14 mouse cellular contexts compared by ENCODE assay signal in genomic region chr5:123654937-123655336, GRCm38 (mm10). TPM values are rescaled to one million over a fixed set of nuclear protein-coding genes. Genes with fewer than 3 reads are reported as not detected.
DNase-seq lines count a peak whose midpoint lies in the region; ATAC-seq and TF ChIP-seq lines count a peak whose summit lies in the region.
"Had no signal": no experiment of that assay in that cellular context is flagged by ENCODE, and none has a peak within 500 bp of the region (broad histone marks: within the 10 kb centered on the region; RNA-seq: fewer than 3 reads in every experiment).

No protein-coding gene starts in this region.

- no peak overlapping the region for H3K4me3 ChIP-seq in gastrocnemius, adult 2 months
- H3K4me3 ChIP-seq in hindbrain, embryonic 14.5 days (replicated peaks; ENCODE audit: low read length): no peak overlapping the region
- H3K4me3 ChIP-seq in hindbrain, embryonic 16.5 days (ENCODE audit: low read length): no peak overlapping the region
- no peak overlapping the region for H3K4me3 ChIP-seq in midbrain, embryonic 13.5 days (replicated peaks)
- H3K4me3 ChIP-seq in midbrain, embryonic 14.5 days (replicated peaks; ENCODE audit: low read depth, low read length): no peak overlapping the region
- H3K4me3 ChIP-seq: intestine, embryonic 15.5 days; limb, embryonic 12.5 days had no signal

- peaks cover 48% of the 10 kb centered on the region for H3K36me3 ChIP-seq in hindbrain, embryonic 14.5 days (replicated peaks; ENCODE audit: control insufficient read depth, insufficient read depth)
- peaks cover 12% of the 10 kb centered on the region for H3K36me3 ChIP-seq in hindbrain, embryonic 16.5 days (ENCODE audit: control insufficient read depth, insufficient read depth, low read length)
- H3K36me3 ChIP-seq in midbrain, embryonic 13.5 days: peaks cover 31% of the 10 kb centered on the region
- H3K36me3 ChIP-seq in midbrain, embryonic 14.5 days (ENCODE audit: control insufficient read depth, insufficient read depth, low read length): peaks cover 46% of the 10 kb centered on the region
- H3K36me3 ChIP-seq: intestine, embryonic 15.5 days had no signal

- H3K4me2 ChIP-seq in hindbrain, embryonic 14.5 days (replicated peaks): no peak overlapping the region
- no peak overlapping the region for H3K4me2 ChIP-seq in hindbrain, embryonic 16.5 days (ENCODE audit: low read length)
- H3K4me2 ChIP-seq in midbrain, embryonic 13.5 days (replicated peaks): no peak overlapping the region
- no peak overlapping the region for H3K4me2 ChIP-seq in midbrain, embryonic 14.5 days (ENCODE audit: low read length)
- H3K4me2 ChIP-seq: intestine, embryonic 15.5 days; limb, embryonic 12.5 days had no signal

- H3K27me3 ChIP-seq in hindbrain, embryonic 14.5 days (ENCODE audit: control insufficient read depth, insufficient read depth, low read length): no peaks in the 10 kb centered on the region
- no peaks in the 10 kb centered on the region for H3K27me3 ChIP-seq in hindbrain, embryonic 16.5 days (replicated peaks; ENCODE audit: control insufficient read depth, insufficient read depth, low read length)
- H3K27me3 ChIP-seq in midbrain, embryonic 13.5 days: no peaks in the 10 kb centered on the region
- H3K27me3 ChIP-seq in midbrain, embryonic 14.5 days (ENCODE audit: control insufficient read depth, insufficient read depth, low read length): no peaks in the 10 kb centered on the region
- H3K27me3 ChIP-seq: intestine, embryonic 15.5 days; limb, embryonic 12.5 days had no signal

- intact Hi-C loops in gastrocnemius, adult 2 months (cut with DNase I): loop anchor here (5.0 kb wide), 1 partner anchor 42 kb away; no protein-coding TSS in a partner anchor

- 45% methylated on average over 5 of the region's 5 CpGs for WGBS in hindbrain, embryonic 14.5 days
- 41% methylated on average over 5 of the region's 5 CpGs for WGBS in hindbrain, embryonic 16.5 days
- 19% methylated on average over 5 of the region's 5 CpGs for WGBS in midbrain, embryonic 13.5 days
- 14% methylated on average over 5 of the region's 5 CpGs for WGBS in midbrain, embryonic 14.5 days

- no peaks in the 10 kb centered on the region for H3K9me3 ChIP-seq in hindbrain, embryonic 14.5 days (ENCODE audit: control insufficient read depth, low read length)
- no peaks in the 10 kb centered on the region for H3K9me3 ChIP-seq in hindbrain, embryonic 16.5 days (ENCODE audit: control insufficient read depth, low read length)
- H3K9me3 ChIP-seq in midbrain, embryonic 13.5 days: no peaks in the 10 kb centered on the region
- no peaks in the 10 kb centered on the region for H3K9me3 ChIP-seq in midbrain, embryonic 14.5 days (ENCODE audit: control insufficient read depth, low read length)
- H3K9me3 ChIP-seq: intestine, embryonic 15.5 days; limb, embryonic 12.5 days had no signal

- H3K9ac ChIP-seq in hindbrain, embryonic 14.5 days: no peak overlapping the region
- H3K9ac ChIP-seq in hindbrain, embryonic 16.5 days (ENCODE audit: low read depth, low read length): no peak overlapping the region
- H3K9ac ChIP-seq in midbrain, embryonic 13.5 days (replicated peaks): no peak overlapping the region
- no peak overlapping the region for H3K9ac ChIP-seq in midbrain, embryonic 14.5 days (replicated peaks; ENCODE audit: low read length)
- H3K9ac ChIP-seq: intestine, embryonic 15.5 days; limb, embryonic 12.5 days had no signal

- no peaks in the 10 kb centered on the region for H3K4me1 ChIP-seq in hindbrain, embryonic 14.5 days (replicated peaks; ENCODE audit: control insufficient read depth, insufficient read depth, low read length)
- H3K4me1 ChIP-seq in hindbrain, embryonic 16.5 days (ENCODE audit: control insufficient read depth, insufficient read depth, low read depth, low read length): no peaks in the 10 kb centered on the region
- H3K4me1 ChIP-seq in midbrain, embryonic 13.5 days (replicated peaks): 0 out of 2 replicates have a peak, but pooled peaks cover 7% of the 10 kb centered on the region
- H3K4me1 ChIP-seq in midbrain, embryonic 14.5 days (ENCODE audit: control insufficient read depth, insufficient read depth, low read length): no peaks in the 10 kb centered on the region
- H3K4me1 ChIP-seq: intestine, embryonic 15.5 days had no signal

- peak overlapping the region; percentile 35; the same call in 1 of the 2 replicates for H3K27ac ChIP-seq in gastrocnemius, adult 2 months
- peak overlapping the region; percentile 20; the same call in 1 of the 2 replicates for H3K27ac ChIP-seq in hindbrain, embryonic 14.5 days
- H3K27ac ChIP-seq in hindbrain, embryonic 16.5 days (ENCODE audit: low read depth, low read length): no peak overlapping the region
- H3K27ac ChIP-seq in midbrain, embryonic 13.5 days: peak overlapping the region; percentile 35; the same call in 1 of the 2 replicates
- H3K27ac ChIP-seq in midbrain, embryonic 14.5 days (replicated peaks; ENCODE audit: low read depth, low read length): no peak overlapping the region
- H3K27ac ChIP-seq: intestine, embryonic 15.5 days; limb, embryonic 12.5 days had no signal

- no peak for ATAC-seq in hindbrain, embryonic 14.5 days (ENCODE audit: low FRiP score)
- no peak for ATAC-seq in hindbrain, embryonic 16.5 days
- ATAC-seq in midbrain, embryonic 13.5 days: no peak
- no peak for ATAC-seq in midbrain, embryonic 14.5 days (ENCODE audit: low FRiP score, low TSS enrichment)
- ATAC-seq: intestine, embryonic 15.5 days had no signal

- peak; percentile 9 for DNase-seq in gastrocnemius, adult 2 months
- no peak for DNase-seq in gastrocnemius, postnatal 25 days
- no peak for DNase-seq in hindbrain, embryonic 14.5 days (ENCODE audit: low spot score)
- no peak for DNase-seq in midbrain, embryonic 14.5 days
- no peak for DNase-seq in right cerebral cortex, adult 18-20 months
- no peak for DNase-seq in ovary, postnatal 10 days (ENCODE audit: low spot score)
- DNase-seq: cerebellum, postnatal 36 days; gastrocnemius, postnatal 14 days; kidney, postnatal 10 days; thymus, postnatal 14 days had no signal

- no peak for TF ChIP-seq CTCF in gastrocnemius, adult 2 months (IDR thresholded peaks at IDR 0.05)

RNA-seq across cellular contexts. Expression of gene Clip1, which starts 29.5 kb away (rescaled TPM):
- total RNA-seq in gastrocnemius, adult 2 months (2021): 100 to 1,000 TPM; 286 to 331 TPM
- total RNA-seq in gastrocnemius, postnatal 25 days (2021): 100 to 1,000 TPM; 208 to 217 TPM
- 70.7 and 72.9 TPM in 2 replicates for polyA plus RNA-seq in hindbrain, embryonic 14.5 days (2014; fragmentation: Nextera tagmentation; extraction: Ambion mirVana)
- polyA plus RNA-seq in hindbrain, embryonic 16.5 days (2015; fragmentation: Nextera tagmentation; extraction: Ambion mirVana): 74.3 and 74.4 TPM in 2 replicates
- 81.1 and 81.2 TPM in 2 replicates for polyA plus RNA-seq in midbrain, embryonic 13.5 days (2015; fragmentation: Nextera tagmentation; extraction: Ambion mirVana)
- 73.0 and 75.1 TPM in 2 replicates for polyA plus RNA-seq in midbrain, embryonic 14.5 days (2014; fragmentation: Nextera tagmentation; extraction: Ambion mirVana)

Comparison
In these comparisons a context has a peak if more than half of its experiments do, and no peak if none do; other contexts are left out.
1. H3K27ac ChIP-seq: peak in gastrocnemius, adult 2 months (single experiment), hindbrain, embryonic 14.5 days (single experiment) and midbrain, embryonic 13.5 days (single experiment); none in hindbrain, embryonic 16.5 days (single experiment) and midbrain, embryonic 14.5 days (single experiment).